Mouse (Mus musculus) ES-E14 (cell line): ENCODE measurements around the gene Sp1.

Source experiments
- MAFK ChIP-seq: IDR thresholded peaks from 2 replicates; pipeline ENCODE4 v1.6.1; 2014; ENCODE audit warnings: mild to moderate bottlenecking, low read depth, low read length, inconsistent platforms; ENCODE audit not compliant: insufficient read depth
- ZNF384 ChIP-seq: IDR thresholded peaks from 2 replicates; pipeline ENCODE4 v1.6.1; 2012; ENCODE audit warnings: low read depth, low read length, inconsistent platforms

DNA sequence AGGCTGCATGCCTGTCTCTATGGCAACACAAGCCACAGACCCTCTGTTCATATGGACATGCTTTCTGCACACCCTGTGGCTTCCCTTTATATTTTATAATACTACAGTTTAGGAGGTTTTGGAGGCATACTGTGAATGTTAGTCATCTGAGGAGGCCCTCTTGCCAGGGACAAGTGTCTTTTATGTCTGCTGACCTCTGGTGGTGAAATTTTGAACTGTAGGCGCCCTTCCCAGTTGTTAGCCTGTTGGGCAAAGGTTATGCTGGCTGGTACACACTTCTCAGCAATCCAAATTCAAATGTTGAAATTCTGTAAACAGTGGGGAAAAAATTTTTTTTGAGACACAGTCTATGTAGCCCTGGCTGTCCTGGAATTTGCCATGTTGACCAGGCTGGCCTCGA, 36.5 kb downstream of the Sp1 start:
- TF ChIP-seq ZNF384: no peak
- no peak for TF ChIP-seq MAFK
